Mouse (Mus musculus): ENCODE results near the gene Fam160b1.

Gene Fam160b1

DNA sequence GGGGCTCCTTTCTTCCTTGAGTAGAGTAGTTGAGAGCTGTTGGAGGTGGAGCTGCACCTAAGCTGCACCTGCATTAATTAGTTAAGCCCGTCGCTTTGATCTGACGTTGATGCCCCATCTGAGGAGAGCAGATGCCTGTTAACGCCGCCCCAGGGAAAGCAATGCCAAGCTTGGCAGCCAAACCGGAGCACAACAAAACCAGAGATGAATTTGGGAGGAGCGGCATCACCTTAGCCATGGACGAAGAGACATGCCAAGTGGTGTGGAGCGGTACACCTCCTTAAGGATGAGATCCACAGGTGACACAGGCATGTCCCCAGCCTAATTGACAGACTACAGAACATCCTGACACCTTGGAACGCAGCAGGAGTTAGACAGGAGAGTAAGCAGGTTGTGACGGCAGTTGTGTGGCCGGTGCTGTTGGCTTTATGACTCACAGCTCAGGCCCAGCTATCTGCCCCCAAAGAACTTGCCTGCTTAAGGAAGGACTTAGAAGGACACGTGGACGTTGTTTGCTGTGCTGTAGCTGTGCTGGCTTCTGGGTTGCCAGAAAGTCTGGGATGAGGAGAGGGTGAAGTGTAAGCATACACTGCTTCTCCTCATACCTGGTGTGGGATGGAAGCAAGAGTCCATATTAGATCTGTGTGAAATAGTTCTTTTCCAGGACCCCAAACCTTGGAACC lies 67.4 kb downstream of the Fam160b1 start:
- DNase-seq: no peak

- no peak for DNase-seq
Observed at GRCm38 (mm10) chr19:57428641-57429040, 68.2 kb downstream of the Fam160b1 start.

- no peak for DNase-seq
Observed at GRCm38 (mm10) chr19:57429926-57430325, 69.4 kb downstream of the Fam160b1 start.

- no peak for DNase-seq
Observed at GRCm38 (mm10) chr19:57431476-57431875, 71.0 kb downstream of the Fam160b1 start.

- DNase-seq: no peak
Observed at GRCm38 (mm10) chr19:57434024-57434423, 73.5 kb downstream of the Fam160b1 start.

GRCm38 (mm10) chr19:57436586-57437021 lies 76.1 kb downstream of the Fam160b1 start:
- DNase-seq: peak; percentile 81

GRCm38 (mm10) chr19:57437042-57437441 lies 76.6 kb downstream of the Fam160b1 start:
- no peak for DNase-seq

Measured in kidney, postnatal 10 days (tissue).